Mouse (Mus musculus) embryonic fibroblast, embryonic 13.5 days (primary cell): ENCODE data around the gene Als2cr12.

Source experiments
- CTCF ChIP-seq: IDR thresholded peaks from 2 replicates; pipeline ENCODE4 v1.5.1; 2011; ENCODE audit warnings: mild to moderate bottlenecking, control low read depth, low read length, moderate library complexity, borderline replicate concordance; ENCODE audit not compliant: insufficient read depth
- POLR2A ChIP-seq: IDR thresholded peaks from 2 replicates; pipeline ENCODE4 v1.6.1; 2011; ENCODE audit warnings: low read depth, mild to moderate bottlenecking, control low read depth, low read length, moderate library complexity

DNA sequence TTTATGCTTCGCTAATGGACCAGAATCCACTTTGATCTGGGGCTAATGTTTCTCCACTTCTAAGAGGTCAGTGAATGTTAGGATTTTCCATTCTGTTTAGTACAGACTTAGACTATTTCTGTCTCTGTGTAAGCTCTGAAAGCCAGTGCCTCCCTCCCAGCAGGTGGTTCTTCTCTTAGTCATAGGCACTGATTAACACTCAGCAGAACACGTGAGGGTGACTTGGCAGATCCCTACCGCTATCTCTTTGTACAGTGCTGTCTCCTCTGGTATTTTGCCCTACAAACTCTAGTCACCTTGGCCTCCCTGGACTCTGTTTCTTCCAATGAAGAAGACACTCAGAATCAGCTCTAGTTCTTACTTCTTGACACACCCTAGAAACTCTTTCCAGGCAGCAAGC, 81.4 kb downstream of the Als2cr12 start:
- TF ChIP-seq CTCF (no peak), POLR2A (no peak)
